Comparison of ENCODE assay signal across 8 mouse cellular contexts in the genomic region with DNA sequence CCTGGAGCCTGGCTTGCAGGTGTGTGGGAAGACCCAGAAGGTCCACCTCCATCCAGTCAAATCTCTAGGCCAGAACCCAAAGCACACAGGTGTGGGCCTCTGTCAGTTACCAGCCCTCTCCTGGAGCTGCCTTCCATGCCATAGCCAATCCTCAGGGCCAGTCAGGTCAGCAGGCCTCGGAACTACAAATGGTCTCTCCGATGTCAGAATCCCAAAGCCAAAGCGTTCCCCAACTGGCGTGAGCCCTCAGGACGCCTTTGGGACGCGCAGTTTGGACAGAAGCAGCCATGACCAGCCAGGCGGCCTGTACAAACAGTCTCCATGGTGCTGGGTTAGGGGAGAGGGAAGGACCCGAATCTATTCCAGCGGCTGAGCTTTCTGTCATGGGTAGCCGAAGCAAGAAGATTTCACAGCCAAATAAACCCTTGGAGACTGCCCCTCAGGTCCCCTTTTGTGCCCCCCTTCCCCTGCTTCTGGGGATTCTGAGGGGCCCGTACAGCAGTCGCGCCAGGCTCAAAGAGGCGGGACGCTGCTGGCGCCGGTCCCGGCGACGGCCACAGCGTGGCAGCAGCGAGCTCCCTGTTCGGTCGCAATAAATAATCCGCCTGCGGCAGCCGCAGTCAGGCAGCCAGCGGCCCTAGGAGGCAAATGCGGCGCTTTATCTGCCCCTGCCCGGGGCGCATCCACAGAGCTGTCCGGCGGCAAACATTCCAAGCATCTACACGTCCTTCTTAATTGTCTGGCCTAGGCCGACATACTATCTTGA. TPM values are rescaled to one million over a fixed set of nuclear protein-coding genes. Genes with fewer than 3 reads are reported as not detected.
DNase-seq lines count a peak whose midpoint lies in the region; ATAC-seq and TF ChIP-seq lines count a peak whose summit lies in the region.

No protein-coding gene starts in this region.

- peak; percentile 51 for DNase-seq in layer of hippocampus, adult 11-12 months (ENCODE audit: low spot score)
- no peak for DNase-seq in layer of hippocampus, adult 9-10 months (ENCODE audit: low spot score)
- peak; percentile 49 to 62 for DNase-seq in cerebellum, postnatal 36 days
- peak; percentile 65 for DNase-seq in liver
- DNase-seq in midbrain, embryonic 14.5 days = peak; percentile 91
- DNase-seq in spleen, postnatal 36 days (ENCODE audit: low spot score in 2 of 2) = peak; percentile 45 to 55

- no peaks in the 10 kb centered on the region for H3K4me1 ChIP-seq in intestine, postnatal 0 days (replicated peaks; ENCODE audit: control insufficient read depth, insufficient read depth, low read length)
- no peaks in the 10 kb centered on the region for H3K4me1 ChIP-seq in midbrain, embryonic 14.5 days (ENCODE audit: control insufficient read depth, insufficient read depth, low read length)

- no peaks in the 10 kb centered on the region for H3K9me3 ChIP-seq in intestine, postnatal 0 days (ENCODE audit: control insufficient read depth)
- no peaks in the 10 kb centered on the region for H3K9me3 ChIP-seq in midbrain, embryonic 14.5 days (ENCODE audit: control insufficient read depth, low read length)

- H3K27ac ChIP-seq in intestine, postnatal 0 days (ENCODE audit: low read depth, low read length) = no peak overlapping the region
- no peak overlapping the region for H3K27ac ChIP-seq in midbrain, embryonic 14.5 days (replicated peaks; ENCODE audit: low read depth, low read length)

- peak; percentile 75 for ATAC-seq in granulocyte monocyte progenitor cell, adult 5-6 weeks (replicated peaks; ENCODE audit: poor library complexity, severe bottlenecking)
- peak; percentile 54 for ATAC-seq in intestine, postnatal 0 days
- ATAC-seq in midbrain, embryonic 14.5 days (ENCODE audit: low FRiP score, low TSS enrichment) = no peak

- no peaks in the 10 kb centered on the region for H3K36me3 ChIP-seq in intestine, postnatal 0 days (ENCODE audit: control insufficient read depth, insufficient read depth)
- H3K36me3 ChIP-seq in midbrain, embryonic 14.5 days (ENCODE audit: control insufficient read depth, insufficient read depth, low read length) = no peaks in the 10 kb centered on the region

- peaks cover 91% of the 10 kb centered on the region for H3K27me3 ChIP-seq in intestine, postnatal 0 days (replicated peaks; ENCODE audit: control insufficient read depth, insufficient read depth, low read length)
- peaks cover 99% of the 10 kb centered on the region for H3K27me3 ChIP-seq in midbrain, embryonic 14.5 days (ENCODE audit: control insufficient read depth, insufficient read depth, low read length)

- H3K9ac ChIP-seq in intestine, postnatal 0 days (ENCODE audit: low read depth, low read length) = peak overlapping the region; percentile 41
- no peak overlapping the region for H3K9ac ChIP-seq in midbrain, embryonic 14.5 days (replicated peaks; ENCODE audit: low read length)

- H3K4me2 ChIP-seq in intestine, postnatal 0 days (replicated peaks; ENCODE audit: low read depth) = peak overlapping the region; percentile 66
- H3K4me2 ChIP-seq in midbrain, embryonic 14.5 days (ENCODE audit: low read length) = no peak overlapping the region

- peak overlapping the region; percentile 52 for H3K4me3 ChIP-seq in intestine, postnatal 0 days (ENCODE audit: low read depth, low read length)
- H3K4me3 ChIP-seq in midbrain, embryonic 14.5 days (replicated peaks; ENCODE audit: low read depth, low read length) = no peak overlapping the region

- peak; percentile 86 for TF ChIP-seq CTCF in intestine, postnatal 0 days (IDR thresholded peaks at IDR 0.05; ENCODE audit: low read depth)

- 4% methylated on average over 37 of the region's 37 CpGs for WGBS in intestine, postnatal 0 days
- under 1% methylated on average over 37 of the region's 37 CpGs for WGBS in midbrain, embryonic 14.5 days

RNA-seq across cellular contexts. Expression of a gene that starts 1.8 kb away (rescaled TPM):
- 1.7 and 3.1 TPM in 2 replicates for total RNA-seq in granulocyte monocyte progenitor cell, adult 5-6 weeks (2014; fragmentation: Nextera tagmentation)
- total RNA-seq in granulocyte monocyte progenitor cell, adult 5-6 weeks (2017) = 0.34 TPM in 1 of 2 replicates, not detected in the other
- polyA plus RNA-seq in intestine, postnatal 0 days (2015; fragmentation: Nextera tagmentation; extraction: Ambion mirVana) = 3.4 and 3.6 TPM in 2 replicates
- polyA plus RNA-seq in midbrain, embryonic 14.5 days (2014; fragmentation: Nextera tagmentation; extraction: Ambion mirVana) = not detected in 2 replicates

RNA-seq across cellular contexts. Expression of a gene that starts 1.8 kb away (rescaled TPM):
- not detected in 2 replicates for total RNA-seq in granulocyte monocyte progenitor cell, adult 5-6 weeks (2014; fragmentation: Nextera tagmentation)
- not detected in 2 replicates for total RNA-seq in granulocyte monocyte progenitor cell, adult 5-6 weeks (2017)
- polyA plus RNA-seq in intestine, postnatal 0 days (2015; fragmentation: Nextera tagmentation; extraction: Ambion mirVana) = not detected in 2 replicates
- polyA plus RNA-seq in midbrain, embryonic 14.5 days (2014; fragmentation: Nextera tagmentation; extraction: Ambion mirVana) = not detected in 2 replicates

RNA-seq across cellular contexts. Expression of a gene that starts 2.8 kb away (rescaled TPM):
- 1.3 TPM in 1 of 2 replicates, not detected in the other for total RNA-seq in granulocyte monocyte progenitor cell, adult 5-6 weeks (2014; fragmentation: Nextera tagmentation)
- 0.41 TPM in 1 of 2 replicates, not detected in the other for total RNA-seq in granulocyte monocyte progenitor cell, adult 5-6 weeks (2017)
- 0.76 and 0.81 TPM in 2 replicates for polyA plus RNA-seq in intestine, postnatal 0 days (2015; fragmentation: Nextera tagmentation; extraction: Ambion mirVana)
- polyA plus RNA-seq in midbrain, embryonic 14.5 days (2014; fragmentation: Nextera tagmentation; extraction: Ambion mirVana) = not detected in 2 replicates

RNA-seq across cellular contexts. Expression of a gene that starts 7.0 kb away (rescaled TPM):
- 2.3 and 2.8 TPM in 2 replicates for total RNA-seq in granulocyte monocyte progenitor cell, adult 5-6 weeks (2014; fragmentation: Nextera tagmentation)
- 0.36 and 0.43 TPM in 2 replicates for total RNA-seq in granulocyte monocyte progenitor cell, adult 5-6 weeks (2017)
- polyA plus RNA-seq in intestine, postnatal 0 days (2015; fragmentation: Nextera tagmentation; extraction: Ambion mirVana) = 14.8 and 15.3 TPM in 2 replicates
- not detected in 2 replicates for polyA plus RNA-seq in midbrain, embryonic 14.5 days (2014; fragmentation: Nextera tagmentation; extraction: Ambion mirVana)

RNA-seq across cellular contexts. Expression of a gene that starts 10.3 kb away (rescaled TPM):
- total RNA-seq in granulocyte monocyte progenitor cell, adult 5-6 weeks (2014; fragmentation: Nextera tagmentation) = 18.3 and 20.5 TPM in 2 replicates
- 6.4 and 10.8 TPM in 2 replicates for total RNA-seq in granulocyte monocyte progenitor cell, adult 5-6 weeks (2017)
- polyA plus RNA-seq in intestine, postnatal 0 days (2015; fragmentation: Nextera tagmentation; extraction: Ambion mirVana) = 5.6 and 6.2 TPM in 2 replicates
- polyA plus RNA-seq in midbrain, embryonic 14.5 days (2014; fragmentation: Nextera tagmentation; extraction: Ambion mirVana) = not detected in 2 replicates
